Mouse (Mus musculus): ENCODE measurements around the gene Galnt10.

Gene Galnt10

DNA sequence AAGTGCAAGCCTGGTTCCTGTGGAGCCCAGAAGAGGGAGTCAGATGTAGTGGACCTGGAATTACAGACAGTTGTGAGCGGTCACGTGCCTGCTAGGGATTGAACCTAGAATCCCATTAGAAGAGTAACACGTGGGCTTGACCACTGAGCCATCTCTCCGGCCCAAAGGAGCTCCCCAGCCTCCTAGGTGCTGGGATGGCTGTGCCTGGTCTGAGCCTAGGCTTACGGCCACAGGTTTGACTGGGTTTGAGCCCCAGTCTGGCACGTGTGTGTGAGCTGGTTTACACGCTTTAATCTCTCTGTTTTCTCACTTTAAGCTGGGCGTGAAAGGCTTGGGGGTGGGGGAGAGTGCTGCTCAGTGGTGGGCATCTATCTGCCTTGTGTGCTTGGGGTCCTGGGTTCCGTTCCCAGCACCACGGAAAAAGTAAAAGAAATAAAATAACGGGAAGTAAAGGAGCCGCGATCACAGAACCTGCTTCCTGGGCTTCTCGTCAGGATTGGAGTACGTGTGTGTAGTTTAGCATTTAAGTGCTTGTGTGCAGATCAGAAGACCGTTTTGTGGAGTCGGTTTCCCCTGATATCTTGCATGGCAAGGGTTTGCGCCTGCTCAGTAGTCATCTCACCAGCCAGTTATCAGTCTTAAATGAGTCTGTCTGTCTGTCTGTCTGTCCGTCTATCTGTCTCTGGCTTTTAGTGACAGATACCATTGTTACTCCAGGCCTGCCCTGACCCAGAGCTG lies 16.4 kb downstream of the Galnt10 start:
- no peak for DNase-seq

DNA sequence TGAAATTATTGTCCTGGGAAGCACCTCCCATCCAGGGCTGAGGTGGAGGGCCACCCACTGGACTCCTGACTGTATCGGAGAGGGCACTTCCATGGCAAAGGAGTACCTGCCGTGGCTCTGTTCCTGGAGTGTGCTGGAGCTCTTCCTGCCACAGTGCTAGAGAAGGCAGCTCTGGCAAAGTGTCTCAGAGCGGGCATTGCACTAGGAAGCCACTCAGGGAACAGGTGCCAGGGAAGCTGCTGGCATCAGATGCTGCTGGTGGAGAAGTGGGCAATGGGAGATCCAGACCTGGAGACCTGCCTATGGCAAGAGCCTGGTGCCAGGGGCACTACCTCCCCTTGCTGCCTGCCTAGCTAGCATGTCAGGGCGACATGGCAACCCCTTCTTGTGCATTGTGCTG lies 17.0 kb downstream of the Galnt10 start:
- DNase-seq = no peak

GRCm38 (mm10) chr11:57663271-57663670 lies 18.0 kb downstream of the Galnt10 start:
- no peak for DNase-seq

GRCm38 (mm10) chr11:57664741-57665140 lies 19.5 kb downstream of the Galnt10 start:
- DNase-seq = no peak

DNA sequence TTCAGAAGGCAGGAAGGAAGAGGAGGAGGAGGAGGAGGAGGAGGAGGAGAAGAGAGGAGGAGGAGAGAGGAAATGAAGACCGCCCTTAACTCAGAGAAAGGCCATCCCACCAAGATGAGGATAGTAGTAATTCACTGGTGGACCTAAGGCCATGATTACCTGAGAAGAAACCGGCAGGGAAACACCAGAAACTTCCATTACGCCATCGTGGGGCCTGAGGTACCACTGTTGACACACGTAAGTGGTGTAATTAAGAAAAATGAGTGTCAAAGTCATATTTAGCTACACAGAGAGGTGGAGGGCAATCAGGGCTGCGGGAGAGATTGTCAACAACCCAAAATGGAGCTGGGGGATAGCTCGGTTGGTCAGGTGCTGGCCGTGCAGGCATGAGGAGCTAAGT lies 23.0 kb downstream of the Galnt10 start:
- no peak for DNase-seq

GRCm38 (mm10) chr11:57669522-57669921 lies 24.3 kb downstream of the Galnt10 start:
- DNase-seq = no peak

DNA sequence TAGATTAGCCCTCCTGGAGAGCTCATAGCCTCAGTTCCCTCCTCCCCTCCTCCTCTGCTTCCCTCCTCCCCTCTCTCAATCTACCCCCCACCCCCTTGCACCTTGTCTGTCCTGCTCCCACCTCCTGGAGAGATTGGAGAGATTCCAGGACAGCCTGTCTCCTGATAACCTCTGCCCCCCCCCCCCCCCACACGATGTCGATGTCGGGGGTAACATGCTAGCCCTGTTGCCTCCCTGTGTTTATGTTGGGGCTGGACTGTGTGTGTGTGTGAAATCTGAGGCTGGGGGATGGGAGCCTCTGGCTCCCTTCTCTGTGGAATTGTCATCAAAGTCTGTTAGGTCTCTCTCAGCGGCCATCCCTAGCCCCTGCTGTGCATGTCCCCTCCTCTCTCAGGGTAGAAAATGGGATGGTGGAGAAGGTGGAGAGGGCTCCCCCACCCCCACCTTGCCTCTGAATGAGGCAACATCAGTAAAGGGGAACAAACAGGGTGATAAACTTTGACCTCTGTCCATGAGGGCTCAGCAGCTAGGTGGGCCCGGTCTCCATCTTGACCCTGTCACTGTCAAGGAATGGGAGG lies 26.0 kb downstream of the Galnt10 start:
- no peak for DNase-seq

- no peak for DNase-seq
Observed at GRCm38 (mm10) chr11:57671797-57672196, 26.6 kb downstream of the Galnt10 start.

- DNase-seq = no peak
Observed at GRCm38 (mm10) chr11:57672995-57673394, 27.8 kb downstream of the Galnt10 start.

GRCm38 (mm10) chr11:57673977-57674687 lies 28.9 kb downstream of the Galnt10 start:
- no peak for DNase-seq

DNA sequence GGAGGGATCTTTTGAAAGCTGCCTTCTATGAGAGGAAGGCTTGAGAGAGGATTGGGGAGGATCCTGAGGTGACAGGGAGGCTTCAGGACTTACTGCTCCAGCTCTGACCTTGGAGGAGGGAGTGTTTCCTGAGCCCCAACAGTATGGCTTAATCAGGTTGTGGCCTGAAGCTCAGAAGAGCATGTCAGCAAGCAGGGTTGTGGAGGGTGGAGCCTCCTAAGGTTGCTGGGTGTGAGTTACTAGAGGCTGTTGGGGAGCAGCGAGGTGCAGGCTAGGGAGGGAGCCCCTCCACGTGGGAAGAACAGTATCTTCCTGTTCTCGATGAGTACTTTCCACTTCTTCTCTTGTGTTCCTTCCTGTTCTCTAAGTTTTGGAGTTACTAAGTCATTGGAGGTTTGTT lies 32.0 kb downstream of the Galnt10 start:
- DNase-seq = no peak

DNA sequence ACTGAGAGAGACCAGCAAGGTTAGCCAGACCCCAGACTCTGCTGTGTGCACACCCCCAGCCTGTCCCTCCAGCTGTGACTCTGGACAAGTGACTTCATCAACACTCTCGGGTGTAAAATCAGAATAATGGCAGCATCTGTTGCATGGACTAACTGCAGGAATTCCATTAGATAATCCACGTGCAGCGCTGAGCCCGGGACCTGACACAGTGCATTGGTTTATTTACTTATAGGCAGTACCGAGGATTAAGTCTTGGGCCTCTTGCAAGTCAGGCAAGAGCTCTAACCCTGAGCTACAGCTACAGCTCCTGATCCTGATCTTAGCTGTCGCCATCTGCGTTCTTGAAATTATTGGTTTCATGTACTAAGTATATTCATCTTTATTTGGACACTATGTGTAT lies 37.3 kb downstream of the Galnt10 start:
- DNase-seq = no peak

DNA sequence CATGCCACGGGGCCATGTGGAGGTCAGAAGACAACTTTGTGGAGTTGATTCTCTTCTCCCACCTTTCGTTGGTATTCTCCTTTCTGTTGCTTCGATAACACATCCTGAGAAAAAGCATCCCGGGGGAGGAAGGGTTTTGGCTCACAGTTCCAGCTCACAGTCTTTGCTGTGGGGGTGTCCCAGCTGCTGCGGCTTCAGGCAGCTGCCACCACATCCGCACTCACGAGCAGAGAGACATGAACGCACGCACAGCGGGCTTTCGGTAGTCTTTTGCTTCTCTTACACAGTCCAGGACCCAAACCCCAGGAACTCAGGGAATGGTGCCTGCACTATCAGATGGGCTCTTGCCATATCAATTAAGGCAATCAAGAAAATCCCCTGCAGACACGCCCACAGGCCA lies 37.9 kb downstream of the Galnt10 start:
- no peak for DNase-seq

DNA sequence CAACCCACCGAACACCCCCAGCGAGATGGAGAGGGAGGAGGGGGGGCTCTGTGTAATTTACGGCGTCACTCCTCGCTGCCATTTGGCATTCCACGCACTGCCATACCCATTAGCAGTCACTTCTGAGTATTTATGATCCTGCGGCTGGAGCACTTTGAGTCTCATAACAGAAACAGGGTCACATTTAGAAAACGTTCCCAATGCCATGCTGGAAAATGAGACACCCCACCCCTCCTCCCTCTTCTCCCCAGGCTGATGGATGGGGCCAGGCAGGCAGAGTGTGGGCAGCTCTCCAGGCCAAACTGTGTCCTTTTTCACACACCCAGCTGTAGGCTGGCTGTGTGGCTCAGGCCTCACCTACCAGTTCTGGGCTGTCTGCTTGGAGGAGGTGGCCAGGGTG lies 38.7 kb downstream of the Galnt10 start:
- no peak for DNase-seq

GRCm38 (mm10) chr11:57684891-57685290 lies 39.6 kb downstream of the Galnt10 start:
- DNase-seq = no peak

- DNase-seq = no peak
Observed at GRCm38 (mm10) chr11:57685689-57686454, 40.6 kb downstream of the Galnt10 start.

- DNase-seq = no peak
Observed at GRCm38 (mm10) chr11:57686797-57687196, 41.6 kb downstream of the Galnt10 start.

DNA sequence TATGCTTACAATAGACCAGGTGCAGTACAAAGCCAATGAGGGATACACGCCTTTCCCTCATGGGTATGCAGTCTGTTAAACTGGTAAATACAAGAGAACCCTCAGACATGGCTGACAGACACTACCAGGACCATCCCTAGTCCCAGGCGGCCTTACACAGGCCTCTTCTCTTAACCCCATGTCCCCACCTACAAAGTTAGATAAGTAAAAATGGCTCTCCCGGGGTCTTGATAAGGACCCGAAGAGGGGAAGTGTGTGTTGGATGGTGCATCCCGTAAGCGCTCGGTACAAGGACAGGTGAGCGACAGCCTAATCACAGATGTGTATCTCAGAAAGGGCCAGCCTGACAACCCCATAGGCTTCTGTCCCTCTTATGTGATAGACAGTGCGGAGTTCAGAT lies 42.0 kb downstream of the Galnt10 start:
- no peak for DNase-seq

- no peak for DNase-seq
Observed at GRCm38 (mm10) chr11:57688179-57688929, 43.1 kb downstream of the Galnt10 start.

- DNase-seq = no peak
Observed at GRCm38 (mm10) chr11:57689811-57690210, 44.6 kb downstream of the Galnt10 start.

- no peak for DNase-seq
Observed at GRCm38 (mm10) chr11:57690836-57691235, 45.6 kb downstream of the Galnt10 start.

- no peak for DNase-seq
Observed at GRCm38 (mm10) chr11:57691939-57692338, 46.7 kb downstream of the Galnt10 start.

- DNase-seq = peak; percentile 6
Observed at GRCm38 (mm10) chr11:57692726-57693125, 47.5 kb downstream of the Galnt10 start.

All from cerebellum, adult 9-11 months (tissue).